Mouse (Mus musculus) stomach, adult 2 months (tissue): ENCODE data around the gene Coa6. TPM values are rescaled to one million over a fixed set of nuclear protein-coding genes. Genes with fewer than 3 reads are reported as not detected.

Source experiments
- polyA plus RNA-seq: library from polyadenylated mRNA; depleted of rRNA; stranded (reverse); fragments of >200 nt; gene quantifications from 2 replicates; pipeline ENCODE4 v1.2.3, GENCODE M21; 2012; rRNA removed

The Coa6 gene
- 19.7 and 40.6 TPM in 2 replicates for polyA plus RNA-seq

GRCm38 (mm10) chr8:126422174-126422919 is at the start of gene Coa6:
Coa6 (plus strand) TSS chr8:126422515.

GRCm38 (mm10) chr8:126474299-126475187 is 52.2 kb downstream of the Coa6 start, which contains the start of gene Tarbp1:
Tarbp1 (minus strand) TSS chr8:126475065.

Other genes starting within 250 kb of the Coa6 start
- 0.05 and 0.10 TPM in 2 replicates for gene Slc35f3, start 124.0 kb upstream of the Coa6 start, polyA plus RNA-seq
- 1.1 and 1.2 TPM in 2 replicates for gene Tarbp1, start 52.5 kb downstream of the Coa6 start, polyA plus RNA-seq
- 46.5 and 80.1 TPM in 2 replicates for gene Irf2bp2, start 171.5 kb downstream of the Coa6 start, polyA plus RNA-seq